Mouse (Mus musculus) midbrain, embryonic 13.5 days (tissue): ENCODE measurements around the gene Ptgds. TPM values are rescaled to one million over a fixed set of nuclear protein-coding genes. Genes with fewer than 3 reads are reported as not detected.

Source experiments
- ATAC-seq: fragments of 200-750 bp; cut with Nextera tagmentation; 2 replicates; pipeline ENCODE4 v1.8.0; 2017; ENCODE audit warnings: mild to moderate bottlenecking, moderate TSS enrichment, moderate library complexity
- H3K27ac ChIP-seq: fragments of 300-500 bp; sonication (generic); 2 replicates; pipeline ENCODE4 v1.5.1; 2015; ENCODE audit warnings: inconsistent platforms, mild to moderate bottlenecking, moderate library complexity
- H3K27me3 ChIP-seq: fragments of 300-500 bp; sonication (generic); 2 replicates; pipeline ENCODE4 v1.6.1; 2015; ENCODE audit warnings: mild to moderate bottlenecking, inconsistent platforms
- H3K36me3 ChIP-seq: fragments of 300-500 bp; sonication (generic); 2 replicates; pipeline ENCODE4 v1.6.1; 2015; ENCODE audit warnings: mild to moderate bottlenecking, inconsistent platforms
- H3K4me1 ChIP-seq: fragments of 300-500 bp; sonication (generic); replicated peaks from 2 replicates; pipeline ENCODE4 v1.6.1; 2015; ENCODE audit warnings: inconsistent platforms
- H3K4me2 ChIP-seq: fragments of 300-500 bp; sonication (generic); replicated peaks from 2 replicates; pipeline ENCODE4 v1.6.1; 2015; ENCODE audit warnings: moderate library complexity, mild to moderate bottlenecking, inconsistent platforms
- H3K4me3 ChIP-seq: fragments of 300-500 bp; sonication (generic); replicated peaks from 2 replicates; pipeline ENCODE4 v1.5.1; 2015; ENCODE audit warnings: mild to moderate bottlenecking, inconsistent platforms
- H3K9ac ChIP-seq: fragments of 300-500 bp; sonication (generic); replicated peaks from 2 replicates; pipeline ENCODE4 v1.6.1; 2015; ENCODE audit warnings: mild to moderate bottlenecking, inconsistent platforms
- H3K9me3 ChIP-seq: fragments of 300-500 bp; sonication (generic); 2 replicates; pipeline ENCODE4 v1.6.1; 2016; ENCODE audit warnings: mild to moderate bottlenecking, inconsistent platforms
- WGBS: fragments of 180-500 bp; shearing (Covaris S2); methylation state at CpG from one replicate; pipeline ENCODE4 v1.1.7; 2015; 5-methylcytosine and 5-hydroxymethylcytosine counted together
- polyA plus RNA-seq: library from polyadenylated mRNA; unstranded; fragments of >200 nt; fragmentation: Nextera tagmentation; extraction: Ambion mirVana; gene quantifications from 2 replicates; pipeline ENCODE4 v1.2.1, GENCODE M21; 2015

The Ptgds gene
- polyA plus RNA-seq, 1 experiment from 2014 or later, result 48.6 TPM

DNA sequence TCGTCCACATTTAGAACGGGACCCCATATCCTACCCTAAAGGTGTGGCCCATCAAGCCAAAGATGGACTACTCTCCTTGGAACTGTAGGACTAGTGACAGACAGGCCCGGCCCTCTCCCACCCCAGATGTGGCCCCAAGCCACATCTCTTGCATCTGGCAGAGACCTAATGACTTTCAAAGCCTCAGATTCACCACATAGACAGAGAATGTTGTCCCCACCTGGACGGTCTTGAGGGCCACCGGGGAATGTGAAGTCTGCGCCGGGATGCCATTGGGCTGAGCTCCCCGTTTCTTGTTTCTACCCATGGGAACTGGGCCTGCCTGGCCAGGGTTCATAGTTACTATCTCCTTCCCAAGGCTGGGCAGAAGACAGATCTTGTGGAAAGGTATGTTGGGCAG, 7.7 kb upstream of the Ptgds start:
- H3K4me3 ChIP-seq, result no peak overlapping the region
- H3K27ac ChIP-seq, result no peak overlapping the region
- WGBS, result 93% methylated on average over 8 of the region's 8 CpGs
- H3K9ac ChIP-seq, result no peak overlapping the region
- H3K4me2 ChIP-seq, result no peak overlapping the region
- no peaks in the 10 kb centered on the region for H3K27me3 ChIP-seq
- no peaks in the 10 kb centered on the region for H3K36me3 ChIP-seq
- H3K9me3 ChIP-seq, result no peaks in the 10 kb centered on the region
- no peaks in the 10 kb centered on the region for H3K4me1 ChIP-seq
- no peak for ATAC-seq

- Histone ChIP-seq H3K4me2 (no peak overlapping the region), H3K9ac (no peak overlapping the region), H3K27ac (no peak overlapping the region), H3K4me3 (no peak overlapping the region), H3K9me3 (no peaks in the 10 kb centered on the region), H3K27me3 (no peaks in the 10 kb centered on the region), H3K36me3 (no peaks in the 10 kb centered on the region), H3K4me1 (peaks cover 16% of the 10 kb centered on the region)
- ATAC-seq, result no peak
- 70% methylated on average over 2 of the region's 2 CpGs for WGBS
These were observed 2.7 kb upstream of the Ptgds start for GRCm38 (mm10) chr2:25472550-25472949.

DNA sequence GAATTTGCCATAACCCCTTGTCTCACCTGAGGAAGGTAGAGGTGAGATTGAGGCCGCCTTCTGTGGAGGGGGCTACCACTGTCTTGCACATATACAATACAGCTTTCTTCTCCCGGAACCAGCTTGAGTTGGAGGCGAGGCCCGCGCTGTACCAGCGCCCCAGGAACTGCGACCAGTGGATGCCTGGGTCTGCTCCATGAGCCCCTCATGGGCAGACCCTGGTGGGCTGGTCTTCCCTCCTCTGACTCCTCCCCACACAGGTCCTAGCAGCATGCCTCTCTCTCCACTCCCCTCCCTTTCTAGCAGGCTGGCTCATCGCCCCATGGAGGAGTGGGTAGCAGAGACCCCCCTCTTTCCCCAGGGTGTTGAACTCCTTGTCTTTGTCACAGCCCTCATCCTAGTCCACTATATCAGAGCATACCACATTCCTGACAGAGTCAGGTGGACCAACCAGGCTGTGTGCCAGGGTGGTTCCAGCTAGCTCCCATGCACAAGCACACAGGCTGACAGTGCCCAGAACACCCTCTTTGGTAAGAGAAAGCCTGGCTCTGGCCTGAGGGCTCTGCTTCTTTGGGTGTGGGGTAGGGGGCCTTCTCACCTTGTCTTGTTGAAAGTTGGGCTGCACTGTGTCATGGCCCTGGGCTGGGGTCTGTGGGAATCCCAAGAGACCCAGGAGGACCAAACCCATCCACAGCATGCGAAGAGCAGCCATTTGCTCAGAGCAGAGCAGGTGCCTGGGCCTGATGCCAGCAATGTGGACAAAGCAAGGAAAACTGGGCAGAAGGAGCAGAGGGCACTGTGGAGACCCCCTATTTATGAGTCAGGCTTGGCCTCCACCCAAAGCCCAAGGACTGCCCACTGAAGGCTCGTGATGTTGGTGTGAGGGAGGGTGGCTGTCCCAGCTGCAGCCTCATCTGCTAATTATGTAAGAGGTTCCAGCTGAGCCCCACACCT, 607 bp downstream of the Ptgds start:
- Histone ChIP-seq H3K36me3 (no peaks in the 10 kb centered on the region), H3K4me2 (no peak overlapping the region), H3K4me1 (peaks cover 35% of the 10 kb centered on the region), H3K27me3 (no peaks in the 10 kb centered on the region), H3K9me3 (no peaks in the 10 kb centered on the region), H3K4me3 (no peak overlapping the region), H3K9ac (no peak overlapping the region), H3K27ac (0 out of 2 replicates have a peak overlapping the region, but pooled peaks have one; percentile 36)
- 75% methylated on average over 10 of the region's 10 CpGs for WGBS
- ATAC-seq, result peak; percentile 70

- Histone ChIP-seq H3K36me3 (no peaks in the 10 kb centered on the region), H3K4me2 (no peak overlapping the region), H3K4me3 (no peak overlapping the region), H3K27ac (no peak overlapping the region), H3K9me3 (no peaks in the 10 kb centered on the region), H3K27me3 (no peaks in the 10 kb centered on the region), H3K4me1 (peaks cover 35% of the 10 kb centered on the region), H3K9ac (no peak overlapping the region)
- ATAC-seq, result no peak
- 75% methylated on average over 14 of the region's 14 CpGs for WGBS
These were observed 2.1 kb downstream of the Ptgds start for GRCm38 (mm10) chr2:25467606-25468303.

DNA sequence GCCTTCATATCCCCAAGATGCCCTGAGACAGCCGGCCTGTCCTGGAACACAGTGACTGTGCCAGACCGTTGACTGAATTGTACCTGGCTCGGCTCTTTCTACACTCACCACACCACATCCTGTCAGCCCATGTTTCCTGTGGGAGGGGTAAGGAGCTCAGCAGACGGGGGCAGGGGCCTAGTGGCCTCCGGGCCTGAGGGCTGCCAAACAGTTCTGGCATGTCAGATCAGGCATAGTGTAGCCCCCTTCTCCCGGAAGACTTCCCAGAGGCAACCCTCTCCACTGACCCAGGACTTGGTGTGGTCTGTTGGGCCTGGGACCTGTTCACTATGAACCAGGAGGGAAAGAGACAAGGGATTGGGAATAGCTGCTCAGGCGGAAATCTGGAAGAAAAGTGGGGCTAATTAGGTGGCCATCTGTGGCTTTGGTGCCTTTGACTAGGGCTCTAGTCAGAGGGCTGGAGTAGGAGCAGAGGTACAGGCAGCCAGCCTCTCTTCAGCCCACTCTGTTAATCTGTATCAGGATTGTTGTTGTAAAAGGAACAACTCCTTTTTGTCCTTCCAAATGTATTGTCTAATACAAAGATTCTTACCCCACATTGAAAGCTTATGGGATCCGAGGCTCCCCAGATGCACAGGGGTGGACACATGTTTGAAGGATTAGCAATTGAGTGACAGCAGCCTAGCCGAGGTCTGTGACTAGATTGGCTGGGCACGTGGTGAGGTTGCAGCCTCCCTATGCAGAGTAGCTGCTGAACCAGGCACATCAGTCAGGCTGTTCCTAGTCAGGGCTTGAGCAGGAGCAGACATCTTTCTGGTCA, 3.8 kb downstream of the Ptgds start:
- WGBS, result 39% methylated on average over 10 of the region's 10 CpGs
- no peak for ATAC-seq
- Histone ChIP-seq H3K9ac (peak overlapping the region; percentile 25; the same call in 1 of the 2 replicates), H3K9me3 (no peaks in the 10 kb centered on the region), H3K27me3 (no peaks in the 10 kb centered on the region), H3K4me2 (no peak overlapping the region), H3K27ac (peak overlapping the region; percentile 56), H3K4me1 (peaks cover 41% of the 10 kb centered on the region), H3K36me3 (no peaks in the 10 kb centered on the region), H3K4me3 (no peak overlapping the region)

- no peaks in the 10 kb centered on the region for H3K36me3 ChIP-seq
- no peak overlapping the region for H3K4me2 ChIP-seq
- peaks cover 43% of the 10 kb centered on the region for H3K4me1 ChIP-seq
- no peak overlapping the region for H3K4me3 ChIP-seq
- WGBS, result 87% methylated on average over 2 of the region's 2 CpGs
- H3K27me3 ChIP-seq, result no peaks in the 10 kb centered on the region
- H3K27ac ChIP-seq, result no peak overlapping the region
- ATAC-seq, result no peak
- H3K9ac ChIP-seq, result no peak overlapping the region
- H3K9me3 ChIP-seq, result no peaks in the 10 kb centered on the region
These were observed 4.6 kb downstream of the Ptgds start for GRCm38 (mm10) chr2:25465256-25465655.

GRCm38 (mm10) chr2:25463630-25464029, 6.2 kb downstream of the Ptgds start:
- Histone ChIP-seq H3K4me3 (no peak overlapping the region), H3K36me3 (peaks cover 10% of the 10 kb centered on the region), H3K27ac (no peak overlapping the region), H3K4me2 (no peak overlapping the region), H3K9me3 (no peaks in the 10 kb centered on the region), H3K9ac (no peak overlapping the region), H3K4me1 (peaks cover 48% of the 10 kb centered on the region), H3K27me3 (no peaks in the 10 kb centered on the region)
- no peak for ATAC-seq
- 93% methylated on average over 3 of the region's 3 CpGs for WGBS

DNA sequence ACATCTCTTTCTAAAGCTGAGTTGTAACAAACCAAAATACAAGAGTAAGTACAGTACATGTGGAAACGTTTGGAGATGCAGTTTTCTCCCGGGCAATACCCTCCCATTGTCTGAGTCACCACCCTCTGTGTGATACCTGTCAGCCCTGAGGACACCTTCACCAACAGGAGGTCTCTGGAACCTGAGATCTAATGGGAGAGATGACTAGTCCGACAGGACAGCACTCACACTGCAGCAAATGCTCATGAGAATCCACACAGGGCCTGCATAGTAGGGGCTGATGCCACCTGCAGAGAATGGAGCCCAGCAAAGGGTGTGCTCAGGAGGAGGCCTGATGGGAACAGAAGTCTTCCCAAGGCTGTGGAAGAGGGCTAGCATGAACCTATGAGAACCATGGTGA, 8.4 kb downstream of the Ptgds start:
- Histone ChIP-seq H3K27me3 (no peaks in the 10 kb centered on the region), H3K36me3 (peaks cover 23% of the 10 kb centered on the region), H3K9me3 (no peaks in the 10 kb centered on the region), H3K4me2 (peak overlapping the region; percentile 94), H3K9ac (peak overlapping the region; percentile 83), H3K27ac (peak overlapping the region; percentile 96), H3K4me3 (peak overlapping the region; percentile 72), H3K4me1 (peaks cover 37% of the 10 kb centered on the region)
- ATAC-seq, result peak; percentile 1; the same call in 1 of the 2 replicates
- 27% methylated on average over 3 of the region's 3 CpGs for WGBS

DNA sequence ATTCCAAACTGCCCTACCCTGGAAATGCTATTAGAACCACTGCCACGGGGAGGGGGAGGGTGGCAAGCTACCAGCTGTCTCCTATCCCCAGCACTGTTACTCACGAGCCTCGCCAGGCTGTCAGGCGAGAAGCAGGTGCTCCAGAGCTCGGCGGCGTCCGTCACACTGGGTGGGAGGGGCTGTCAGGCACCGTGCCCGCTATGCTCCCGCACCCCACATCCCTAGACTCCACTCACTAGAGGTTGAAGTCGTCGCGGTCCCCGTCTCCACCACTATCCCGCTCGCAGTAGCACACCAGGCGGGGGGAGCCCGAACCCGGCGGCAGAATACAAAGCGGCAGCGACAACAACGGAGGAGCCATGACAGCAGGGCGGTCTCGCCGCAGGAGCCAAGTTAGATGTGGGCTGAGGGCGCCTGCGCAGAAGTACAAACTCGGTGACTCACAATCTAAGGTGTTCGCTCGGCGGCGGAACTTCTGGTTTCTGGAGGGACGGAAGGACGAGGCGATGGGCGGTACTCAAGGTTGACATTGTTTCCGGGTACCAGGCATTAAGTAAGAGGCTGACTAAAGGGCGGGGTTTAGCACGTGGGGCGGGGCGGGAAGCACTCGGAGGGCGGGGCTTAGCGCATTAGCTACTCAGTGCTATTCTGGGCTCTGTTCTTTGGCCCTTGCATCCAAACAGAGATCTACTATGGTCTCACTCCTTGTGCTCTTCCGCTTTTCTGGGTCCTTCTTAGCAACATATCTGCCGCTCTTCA, 9.1 kb downstream of the Ptgds start, which contains the start of gene Paxx:
Paxx (minus strand) TSS at position 544 of the 759 bp plus-strand sequence.
- Histone ChIP-seq H3K27ac (peak within 1 kb of the TSS; percentile 96), H3K4me1 (peaks cover 30% of the 10 kb centered on the region), H3K36me3 (peaks cover 23% of the 10 kb centered on the region), H3K27me3 (no peaks in the 10 kb centered on the region), H3K9ac (peak within 1 kb of the TSS; percentile 83), H3K4me2 (peak within 1 kb of the TSS; percentile 94), H3K9me3 (no peaks in the 10 kb centered on the region), H3K4me3 (peak within 1 kb of the TSS; percentile 72)
- WGBS, result under 1% methylated on average over 48 of the region's 48 CpGs
- peak; percentile 88 for ATAC-seq

DNA sequence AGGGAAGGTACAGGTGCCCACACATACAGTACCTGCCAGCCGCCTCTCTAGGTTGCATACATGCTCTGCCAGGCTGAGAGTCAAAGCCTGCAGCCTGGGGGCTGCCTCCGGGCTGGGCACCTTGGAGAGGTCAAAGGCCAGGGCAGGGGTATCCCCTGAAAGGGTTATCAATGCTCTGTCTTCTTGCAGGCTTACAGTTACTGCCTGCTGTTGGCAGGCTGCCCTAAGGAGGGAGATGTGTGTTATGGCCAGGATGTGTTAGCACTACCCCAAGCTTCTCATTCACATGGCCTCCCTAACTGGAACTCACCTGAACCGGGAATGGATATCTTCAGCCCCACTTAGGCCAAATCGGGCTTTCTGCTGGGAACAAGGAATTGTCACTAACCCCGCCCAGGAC, 9.7 kb downstream of the Ptgds start:
- H3K4me2 ChIP-seq, result peak overlapping the region; percentile 94
- H3K27me3 ChIP-seq, result no peaks in the 10 kb centered on the region
- 33% methylated on average over 5 of the region's 5 CpGs for WGBS

GRCm38 (mm10) chr2:25458911-25459310, 10.9 kb downstream of the Ptgds start:
- Histone ChIP-seq H3K4me2 (0 out of 2 replicates have a peak overlapping the region, but pooled peaks have one; percentile 94), H3K27me3 (no peaks in the 10 kb centered on the region), H3K9me3 (no peaks in the 10 kb centered on the region), H3K27ac (no peak overlapping the region), H3K4me1 (peaks cover 26% of the 10 kb centered on the region), H3K36me3 (peaks cover 23% of the 10 kb centered on the region), H3K9ac (no peak overlapping the region), H3K4me3 (no peak overlapping the region)
- ATAC-seq, result no peak
- WGBS, result 83% methylated on average over 5 of the region's 5 CpGs

More for the DNA sequence above, 9.7 kb downstream of the Ptgds start:
- H3K4me1 ChIP-seq, result peaks cover 26% of the 10 kb centered on the region
- ATAC-seq, result peak; percentile 29; the same call in 1 of the 2 replicates
- H3K27ac ChIP-seq, result peak overlapping the region; percentile 96
- peak overlapping the region; percentile 83 for H3K9ac ChIP-seq
- H3K9me3 ChIP-seq, result no peaks in the 10 kb centered on the region
- peak overlapping the region; percentile 72 for H3K4me3 ChIP-seq
- H3K36me3 ChIP-seq, result peaks cover 23% of the 10 kb centered on the region
